Mouse (Mus musculus) intestine, embryonic 14.5 days (tissue): ENCODE results near the gene Vps53. TPM values are rescaled to one million over a fixed set of nuclear protein-coding genes. Genes with fewer than 3 reads are reported as not detected.

Experiments used
- ATAC-seq: fragments of 200-750 bp; cut with Nextera tagmentation; replicated peaks from 2 replicates; pipeline ENCODE4 v1.8.0; 2017; ENCODE audit warnings: low read depth, moderate number of reproducible peaks, moderate TSS enrichment, moderate library complexity; ENCODE audit not compliant: low FRiP score, low TSS enrichment
- DNase-seq: peaks from one replicate; pipeline ENCODE4 v3.0.0-alpha.2; 2018; ENCODE audit warnings: low spot score
- H3K27ac ChIP-seq: fragments of 300-500 bp; sonication (generic); 2 replicates; pipeline ENCODE4 v1.5.1; 2014; ENCODE audit warnings: low read depth, mild to moderate bottlenecking, control low read depth
- H3K27me3 ChIP-seq: fragments of 300-500 bp; sonication (generic); replicated peaks from 2 replicates; pipeline ENCODE4 v1.6.1; 2014; ENCODE audit warnings: low read length, control low read depth; ENCODE audit not compliant: control insufficient read depth, insufficient read depth
- H3K36me3 ChIP-seq: fragments of 300-500 bp; sonication (generic); 2 replicates; pipeline ENCODE4 v1.6.1; 2014; ENCODE audit warnings: low read length, control low read depth; ENCODE audit not compliant: control insufficient read depth, insufficient read depth
- H3K4me1 ChIP-seq: fragments of 300-500 bp; sonication (generic); replicated peaks from 2 replicates; pipeline ENCODE4 v1.6.1; 2014; ENCODE audit warnings: low read length, control low read depth, mixed read lengths; ENCODE audit not compliant: control insufficient read depth, insufficient read depth
- H3K4me2 ChIP-seq: fragments of 300-500 bp; sonication (generic); 2 replicates; pipeline ENCODE4 v1.6.1; 2014; ENCODE audit warnings: low read length
- H3K4me3 ChIP-seq: fragments of 300-500 bp; sonication (generic); 2 replicates; pipeline ENCODE4 v1.5.1; 2014; ENCODE audit warnings: low read depth, low read length, control low read depth, mixed read lengths
- H3K9ac ChIP-seq: fragments of 300-500 bp; sonication (generic); 2 replicates; pipeline ENCODE4 v1.6.1; 2014; ENCODE audit warnings: mild to moderate bottlenecking, low read length
- H3K9me3 ChIP-seq: fragments of 300-500 bp; sonication (generic); 2 replicates; pipeline ENCODE4 v1.6.1; 2016; ENCODE audit warnings: low read length, control low read depth; ENCODE audit not compliant: control insufficient read depth
- WGBS: fragments of 180-500 bp; shearing (Covaris S2); extraction: QIAGEN DNeasy Blood & Tissue Kit; methylation state at CpG from one replicate; pipeline ENCODE4 v1.1.7; 2014; 5-methylcytosine and 5-hydroxymethylcytosine counted together
- polyA plus RNA-seq: library from polyadenylated mRNA; unstranded; fragments of >200 nt; fragmentation: Nextera tagmentation; extraction: Ambion mirVana; gene quantifications from 2 replicates; pipeline ENCODE4 v1.2.1, GENCODE M21; 2014

Gene Vps53
- polyA plus RNA-seq, 1 experiment from 2014 or later, result 42.5 TPM

- Histone ChIP-seq H3K27ac (no peak overlapping the region), H3K27me3 (no peaks in the 10 kb centered on the region), H3K9ac (no peak overlapping the region), H3K4me2 (no peak overlapping the region), H3K4me1 (no peaks in the 10 kb centered on the region), H3K4me3 (no peak overlapping the region), H3K9me3 (no peaks in the 10 kb centered on the region), H3K36me3 (peaks cover 32% of the 10 kb centered on the region)
- 56% methylated on average over 3 of the region's 3 CpGs for WGBS
- DNase-seq, result no peak
- no peak for ATAC-seq
Observed at GRCm38 (mm10) chr11:76083941-76084367, 95.5 kb downstream of the Vps53 start.

DNA sequence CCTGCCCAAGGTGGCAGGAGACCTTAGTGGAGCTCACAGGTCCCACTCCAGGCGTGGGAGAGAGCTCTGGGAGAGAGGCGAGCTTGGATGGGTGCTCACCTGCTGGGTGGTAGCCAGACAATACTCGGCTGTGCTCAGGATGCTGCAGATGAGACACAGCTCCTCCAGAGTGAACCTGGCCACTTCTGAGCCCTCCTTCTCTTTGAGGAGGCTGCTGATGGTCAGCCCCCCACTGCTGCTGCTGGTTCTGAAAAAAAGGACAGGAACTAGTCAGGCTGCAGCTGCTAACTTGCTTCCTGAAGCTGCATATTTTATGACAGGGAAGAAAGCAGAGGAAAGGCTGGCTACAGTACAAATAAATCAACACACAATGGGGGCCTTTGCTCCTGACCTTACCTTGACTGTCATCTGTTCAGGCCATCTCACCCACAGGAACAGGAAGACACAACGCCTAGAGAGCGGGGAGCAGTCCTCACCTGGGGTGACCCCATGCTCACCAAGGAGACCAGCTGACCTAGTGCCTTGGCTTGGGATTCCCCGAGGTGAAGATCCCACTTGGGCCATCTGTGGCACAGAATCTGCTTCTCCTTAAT is 98.3 kb downstream of the Vps53 start:
- Histone ChIP-seq H3K4me2 (no peak overlapping the region), H3K36me3 (peaks cover 29% of the 10 kb centered on the region; the same call in 1 of the 2 replicates), H3K27ac (no peak overlapping the region), H3K9me3 (no peaks in the 10 kb centered on the region), H3K4me1 (no peaks in the 10 kb centered on the region), H3K9ac (no peak overlapping the region), H3K4me3 (no peak overlapping the region), H3K27me3 (no peaks in the 10 kb centered on the region)
- ATAC-seq (no peak), DNase-seq (no peak)
- 87% methylated on average over 6 of the region's 6 CpGs for WGBS

GRCm38 (mm10) chr11:76080293-76080692 is 99.2 kb downstream of the Vps53 start:
- ATAC-seq, result no peak
- H3K27ac ChIP-seq, result no peak overlapping the region
- H3K36me3 ChIP-seq, result peaks cover 34% of the 10 kb centered on the region; the same call in 1 of the 2 replicates
- H3K9ac ChIP-seq, result no peak overlapping the region
- H3K4me1 ChIP-seq, result peaks cover 2% of the 10 kb centered on the region
- H3K27me3 ChIP-seq, result no peaks in the 10 kb centered on the region
- H3K4me2 ChIP-seq, result no peak overlapping the region
- H3K9me3 ChIP-seq, result no peaks in the 10 kb centered on the region
- DNase-seq, result no peak
- H3K4me3 ChIP-seq, result no peak overlapping the region
- WGBS, result 64% methylated on average over 2 of the region's 2 CpGs

DNA sequence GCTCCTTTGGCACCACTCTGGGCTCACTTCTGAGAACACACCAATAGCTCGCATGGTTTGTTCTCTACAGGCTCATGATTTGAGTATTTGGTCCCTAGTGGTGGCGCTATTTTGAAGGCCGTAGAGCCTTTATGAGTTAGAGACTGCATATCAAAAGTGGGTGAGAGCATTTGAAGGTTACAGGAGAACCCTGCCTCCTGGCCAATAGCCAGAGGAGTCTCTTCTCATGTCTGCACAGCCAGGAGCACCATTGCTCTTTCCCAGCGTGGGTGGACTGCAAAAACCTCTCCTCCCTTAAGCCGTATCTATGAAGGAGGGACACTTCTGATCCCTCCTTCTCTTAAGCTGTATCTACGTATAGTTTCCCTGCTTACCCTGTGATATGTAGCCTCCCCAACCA is 102.1 kb downstream of the Vps53 start:
- no peaks in the 10 kb centered on the region for H3K9me3 ChIP-seq
- ATAC-seq (no peak), DNase-seq (no peak)
- 84% methylated on average over 6 of the region's 6 CpGs for WGBS
- H3K4me1 ChIP-seq, result peaks cover 13% of the 10 kb centered on the region
- no peak overlapping the region for H3K27ac ChIP-seq
- H3K4me2 ChIP-seq, result no peak overlapping the region
- no peak overlapping the region for H3K9ac ChIP-seq
- no peak overlapping the region for H3K4me3 ChIP-seq
- H3K27me3 ChIP-seq, result no peaks in the 10 kb centered on the region
- peaks cover 36% of the 10 kb centered on the region for H3K36me3 ChIP-seq

DNA sequence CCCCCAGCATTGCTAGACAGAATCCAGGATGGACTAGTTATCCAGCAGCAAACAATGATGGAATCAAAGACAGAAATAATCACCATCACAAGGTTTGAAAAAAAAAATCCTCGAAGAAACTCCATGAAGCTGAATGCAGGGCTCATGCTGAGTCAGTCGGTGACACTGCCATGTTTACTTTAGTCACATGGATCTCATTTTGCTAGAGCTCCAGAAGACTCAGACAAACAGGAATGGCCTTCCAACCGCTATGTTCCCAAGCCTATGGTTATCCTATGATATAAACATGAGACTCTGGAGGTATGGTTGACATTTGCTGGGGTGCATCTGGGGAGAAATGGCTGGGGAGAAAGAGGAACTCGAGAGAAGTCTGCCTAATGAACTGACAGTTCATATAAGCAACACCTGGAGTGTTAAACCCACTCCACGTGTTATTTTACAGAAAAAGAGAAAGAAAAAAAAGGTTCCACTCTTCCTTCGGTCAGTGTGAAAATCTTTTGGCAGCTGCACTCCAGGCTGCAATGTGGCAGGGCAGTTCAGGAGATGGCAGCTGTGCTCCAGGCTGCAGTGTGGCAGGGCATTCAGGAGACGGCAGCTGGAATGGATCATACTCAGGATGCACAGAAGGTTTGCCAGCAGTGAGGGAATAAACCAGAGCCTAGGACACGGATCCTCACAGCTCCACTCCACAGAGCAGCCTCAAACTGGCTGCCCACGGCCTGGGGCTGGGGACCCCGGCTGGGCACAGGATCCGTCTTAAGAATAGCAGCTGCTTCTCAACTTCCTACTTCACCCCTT is 105.0 kb downstream of the Vps53 start:
- no peak overlapping the region for H3K4me3 ChIP-seq
- DNase-seq (no peak), ATAC-seq (0 out of 2 replicates have a peak, but pooled peaks have one; percentile 47)
- peaks cover 13% of the 10 kb centered on the region for H3K4me1 ChIP-seq
- H3K9me3 ChIP-seq, result no peaks in the 10 kb centered on the region
- H3K36me3 ChIP-seq, result peaks cover 18% of the 10 kb centered on the region
- H3K27me3 ChIP-seq, result no peaks in the 10 kb centered on the region
- no peak overlapping the region for H3K4me2 ChIP-seq
- no peak overlapping the region for H3K9ac ChIP-seq
- 39% methylated on average over 11 of the region's 11 CpGs for WGBS
- H3K27ac ChIP-seq, result peak overlapping the region; percentile 28; the same call in 1 of the 2 replicates

- Histone ChIP-seq H3K4me2 (no peak overlapping the region), H3K27me3 (no peaks in the 10 kb centered on the region), H3K4me3 (no peak overlapping the region), H3K4me1 (peaks cover 6% of the 10 kb centered on the region), H3K27ac (no peak overlapping the region), H3K9ac (no peak overlapping the region), H3K9me3 (no peaks in the 10 kb centered on the region), H3K36me3 (peaks cover 16% of the 10 kb centered on the region)
- WGBS, result 86% methylated on average over 6 of the region's 6 CpGs
- ATAC-seq (no peak), DNase-seq (no peak)
Observed at GRCm38 (mm10) chr11:76069816-76070215, 109.6 kb downstream of the Vps53 start.

- no peak overlapping the region for H3K4me2 ChIP-seq
- WGBS, result 85% methylated on average over 15 of the region's 15 CpGs
Observed at GRCm38 (mm10) chr11:76066563-76067156, 112.8 kb downstream of the Vps53 start.

GRCm38 (mm10) chr11:76065521-76066095 is 113.8 kb downstream of the Vps53 start:
- DNase-seq, result no peak
- ATAC-seq, result no peak
- H3K4me3 ChIP-seq, result no peak overlapping the region
- H3K27me3 ChIP-seq, result no peaks in the 10 kb centered on the region
- no peaks in the 10 kb centered on the region for H3K9me3 ChIP-seq
- no peak overlapping the region for H3K27ac ChIP-seq
- peaks cover 7% of the 10 kb centered on the region; the same call in 1 of the 2 replicates for H3K36me3 ChIP-seq
- H3K4me2 ChIP-seq, result no peak overlapping the region
- H3K9ac ChIP-seq, result no peak overlapping the region
- H3K4me1 ChIP-seq, result no peaks in the 10 kb centered on the region
- 73% methylated on average over 9 of the region's 9 CpGs for WGBS

More at GRCm38 (mm10) chr11:76066563-76067156, 112.8 kb downstream of the Vps53 start:
- peaks cover 11% of the 10 kb centered on the region; the same call in 1 of the 2 replicates for H3K36me3 ChIP-seq
- H3K4me3 ChIP-seq, result no peak overlapping the region
- H3K9ac ChIP-seq, result no peak overlapping the region
- no peaks in the 10 kb centered on the region for H3K9me3 ChIP-seq
- no peaks in the 10 kb centered on the region for H3K27me3 ChIP-seq
- H3K4me1 ChIP-seq, result no peaks in the 10 kb centered on the region
- no peak overlapping the region for H3K27ac ChIP-seq
- ATAC-seq (no peak), DNase-seq (no peak)
